Mouse (Mus musculus): ENCODE results near the gene Zdhhc7. TPM values are rescaled to one million over a fixed set of nuclear protein-coding genes. Genes with fewer than 3 reads are reported as not detected.

Zdhhc7 gene
- polyA plus RNA-seq, 1 experiment from 2014 or later, result 24.4 TPM

DNA sequence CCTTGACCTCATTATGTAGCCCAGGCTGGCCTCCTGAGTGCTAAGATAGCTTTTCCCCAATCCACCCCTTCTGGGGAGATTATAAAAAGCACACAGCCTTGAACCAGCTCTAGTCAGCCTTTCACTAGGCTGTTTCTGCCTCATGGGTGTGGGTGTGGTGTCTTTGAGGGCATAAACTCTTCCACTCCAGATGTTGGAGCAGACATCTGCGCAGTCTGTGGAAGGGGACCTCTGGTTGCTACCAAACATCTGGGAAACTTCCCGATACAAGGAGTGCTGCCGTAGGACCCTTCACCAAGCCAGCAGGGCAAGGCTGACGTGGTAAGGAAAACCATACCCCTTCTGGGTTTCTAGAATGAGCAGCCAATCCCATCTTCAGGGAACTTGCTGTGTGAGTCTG, 49.4 kb downstream of the Zdhhc7 start:
- WGBS, result 68% methylated on average over 4 of the region's 4 CpGs
- H3K9ac ChIP-seq (ENCODE audit: low read length), result no peak overlapping the region
- H3K4me1 ChIP-seq (replicated peaks; ENCODE audit: control insufficient read depth, insufficient read depth), result 0 out of 2 replicates have a peak, but pooled peaks cover under 1% of the 10 kb centered on the region
- H3K27me3 ChIP-seq (ENCODE audit: control insufficient read depth, insufficient read depth, low read length), result no peaks in the 10 kb centered on the region
- no peak overlapping the region for H3K27ac ChIP-seq (replicated peaks)
- DNase-seq (ENCODE audit: low spot score) (no peak), ATAC-seq (ENCODE audit: low FRiP score, low TSS enrichment) (no peak)
- H3K9me3 ChIP-seq (ENCODE audit: control insufficient read depth, low read length), result no peaks in the 10 kb centered on the region
- no peak overlapping the region for H3K4me2 ChIP-seq (replicated peaks; ENCODE audit: low read depth)
- no peak overlapping the region for H3K4me3 ChIP-seq (ENCODE audit: low read depth, low read length)
- no peaks in the 10 kb centered on the region for H3K36me3 ChIP-seq (ENCODE audit: control insufficient read depth, insufficient read depth, low read length)
- TF ChIP-seq EP300 (optimal IDR thresholded peaks at IDR 0.05) (no peak), CTCF (IDR thresholded peaks at IDR 0.05; ENCODE audit: low read depth) (no peak)

DNA sequence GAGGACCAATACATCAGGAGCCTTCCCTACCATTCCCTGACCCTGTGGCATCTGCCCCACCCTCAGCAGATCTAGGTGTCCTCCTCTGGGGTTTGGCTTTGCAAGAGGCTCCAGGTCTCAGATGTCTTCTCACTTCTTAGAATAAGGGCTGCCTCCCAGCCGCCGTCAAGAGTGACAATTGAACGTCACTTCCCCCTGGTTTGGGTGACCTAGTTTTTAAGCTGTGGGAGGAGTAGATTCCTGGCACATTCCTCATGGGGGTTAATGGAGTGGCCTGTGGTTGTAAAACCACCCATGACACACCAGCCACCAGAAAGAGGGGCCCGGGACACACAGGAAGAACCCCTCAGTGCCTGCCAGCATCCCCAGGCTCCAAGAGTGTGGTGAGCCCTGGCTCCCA, 50.3 kb downstream of the Zdhhc7 start:
- TF ChIP-seq CTCF (IDR thresholded peaks at IDR 0.05; ENCODE audit: low read depth), result no peak
- no peak for TF ChIP-seq EP300 (optimal IDR thresholded peaks at IDR 0.05)

DNA sequence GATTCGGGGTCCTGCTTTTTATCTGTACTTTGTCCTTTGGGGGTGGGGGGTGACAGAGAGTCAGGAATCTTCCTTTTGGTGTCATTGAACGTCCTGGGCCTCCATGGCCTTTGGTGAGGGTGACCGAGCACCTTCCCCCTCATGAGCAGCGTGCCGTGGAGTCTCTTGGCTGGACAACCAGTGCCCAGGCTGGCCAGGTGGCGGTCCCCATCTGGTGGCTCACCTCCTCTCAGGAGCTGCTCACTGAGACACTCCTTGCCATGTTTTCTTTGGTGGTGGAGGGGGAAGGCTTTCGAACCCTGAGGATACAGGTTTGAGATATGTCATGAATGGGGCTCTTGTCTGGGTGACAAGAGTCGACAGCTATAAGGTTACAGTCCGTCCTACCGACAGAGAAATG, 50.9 kb downstream of the Zdhhc7 start:
- Histone ChIP-seq H3K27me3 (ENCODE audit: control insufficient read depth, insufficient read depth, low read length) (no peaks in the 10 kb centered on the region), H3K27ac (replicated peaks) (no peak overlapping the region), H3K4me3 (ENCODE audit: low read depth, low read length) (no peak overlapping the region), H3K4me2 (replicated peaks; ENCODE audit: low read depth) (no peak overlapping the region), H3K9me3 (ENCODE audit: control insufficient read depth, low read length) (no peaks in the 10 kb centered on the region), H3K36me3 (ENCODE audit: control insufficient read depth, insufficient read depth, low read length) (no peaks in the 10 kb centered on the region), H3K9ac (ENCODE audit: low read length) (no peak overlapping the region), H3K4me1 (replicated peaks; ENCODE audit: control insufficient read depth, insufficient read depth) (0 out of 2 replicates have a peak, but pooled peaks cover 3% of the 10 kb centered on the region)
- 82% methylated on average over 10 of the region's 10 CpGs for WGBS
- DNase-seq (ENCODE audit: low spot score) (no peak), ATAC-seq (ENCODE audit: low FRiP score, low TSS enrichment) (no peak)
- TF ChIP-seq CTCF (IDR thresholded peaks at IDR 0.05; ENCODE audit: low read depth) (no peak), EP300 (optimal IDR thresholded peaks at IDR 0.05) (no peak)

More for the DNA sequence above, 50.3 kb downstream of the Zdhhc7 start:
- no peak overlapping the region for H3K27ac ChIP-seq (replicated peaks)
- H3K9ac ChIP-seq (ENCODE audit: low read length), result no peak overlapping the region
- 0 out of 2 replicates have a peak, but pooled peaks cover 3% of the 10 kb centered on the region for H3K4me1 ChIP-seq (replicated peaks; ENCODE audit: control insufficient read depth, insufficient read depth)
- no peak for ATAC-seq (ENCODE audit: low FRiP score, low TSS enrichment)
- 49% methylated on average over 4 of the region's 4 CpGs for WGBS
- H3K9me3 ChIP-seq (ENCODE audit: control insufficient read depth, low read length), result no peaks in the 10 kb centered on the region
- H3K27me3 ChIP-seq (ENCODE audit: control insufficient read depth, insufficient read depth, low read length), result no peaks in the 10 kb centered on the region
- H3K4me3 ChIP-seq (ENCODE audit: low read depth, low read length), result no peak overlapping the region
- H3K36me3 ChIP-seq (ENCODE audit: control insufficient read depth, insufficient read depth, low read length), result no peaks in the 10 kb centered on the region
- no peak overlapping the region for H3K4me2 ChIP-seq (replicated peaks; ENCODE audit: low read depth)
- no peak for DNase-seq (ENCODE audit: low spot score)

DNA sequence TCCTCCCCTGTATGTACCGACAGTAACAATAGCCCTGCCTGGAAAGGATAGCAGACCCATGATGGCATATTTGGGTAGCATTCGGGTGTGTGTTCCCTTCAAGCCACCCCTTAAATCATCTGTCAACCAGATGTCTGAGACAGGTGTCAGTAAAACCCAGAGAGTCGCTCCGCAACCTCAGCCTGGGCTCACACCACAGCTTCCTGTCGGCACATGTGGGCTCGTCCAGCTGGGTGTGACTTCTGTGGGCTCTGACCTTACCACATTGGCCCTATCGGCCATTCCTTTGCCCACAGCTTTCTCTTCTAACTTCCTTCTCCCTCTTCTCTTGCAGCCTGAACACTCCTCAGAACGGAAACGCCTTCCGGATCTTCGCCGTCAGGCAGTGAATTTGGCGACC, 51.3 kb downstream of the Zdhhc7 start:
- TF ChIP-seq CTCF (IDR thresholded peaks at IDR 0.05; ENCODE audit: low read depth), result no peak
- TF ChIP-seq EP300 (optimal IDR thresholded peaks at IDR 0.05), result no peak
- no peak for DNase-seq (ENCODE audit: low spot score)
- 88% methylated on average over 13 of the region's 13 CpGs for WGBS

DNA sequence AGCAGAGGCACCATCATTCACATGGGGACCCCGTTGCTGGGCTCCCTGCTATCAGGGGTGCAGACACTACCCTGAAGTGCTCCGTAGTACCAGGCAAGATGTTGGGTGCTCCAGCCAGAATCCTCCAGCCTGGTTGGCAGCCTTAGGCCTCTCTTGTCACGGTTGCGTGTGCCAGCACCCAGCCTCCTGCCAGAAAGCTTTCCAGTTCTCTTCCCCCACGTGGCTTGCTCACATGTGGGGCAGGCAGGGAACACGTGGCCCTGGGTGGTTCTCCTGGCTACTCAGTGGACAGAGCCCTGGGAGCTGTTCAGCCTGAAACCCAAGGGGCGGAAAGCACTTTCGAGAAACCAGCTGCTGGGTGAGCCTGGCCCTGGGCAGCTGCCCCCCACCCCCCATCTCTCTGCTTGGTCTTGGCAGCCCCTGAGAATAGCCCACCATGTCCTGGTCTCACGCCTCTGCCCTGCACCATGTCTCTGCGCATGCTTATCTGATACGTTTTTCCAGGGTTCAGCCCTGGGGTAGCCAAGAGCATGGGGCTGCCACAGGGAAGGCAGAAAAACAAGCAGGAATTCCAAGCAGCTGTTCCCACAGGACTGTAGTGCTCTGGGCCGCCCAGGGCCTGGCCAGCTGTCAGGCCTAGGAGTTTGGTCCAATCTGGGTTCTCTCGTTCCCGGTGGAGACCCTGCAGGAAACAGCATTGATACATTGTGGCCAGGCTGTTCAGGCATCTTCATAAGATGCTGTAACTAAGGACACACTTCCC, 54.8 kb downstream of the Zdhhc7 start:
- WGBS, result 51% methylated on average over 14 of the region's 14 CpGs
- Histone ChIP-seq H3K36me3 (ENCODE audit: control insufficient read depth, insufficient read depth, low read length) (no peaks in the 10 kb centered on the region), H3K4me3 (ENCODE audit: low read depth, low read length) (no peak overlapping the region), H3K9me3 (ENCODE audit: control insufficient read depth, low read length) (no peaks in the 10 kb centered on the region), H3K4me1 (replicated peaks; ENCODE audit: control insufficient read depth, insufficient read depth) (0 out of 2 replicates have a peak, but pooled peaks cover 3% of the 10 kb centered on the region), H3K9ac (ENCODE audit: low read length) (no peak overlapping the region), H3K27ac (replicated peaks) (peak overlapping the region; percentile 69), H3K4me2 (replicated peaks; ENCODE audit: low read depth) (no peak overlapping the region), H3K27me3 (ENCODE audit: control insufficient read depth, insufficient read depth, low read length) (no peaks in the 10 kb centered on the region)
- ATAC-seq (ENCODE audit: low FRiP score, low TSS enrichment) (peak; percentile 74), DNase-seq (ENCODE audit: low spot score) (peak; percentile 63)
- TF ChIP-seq EP300 (optimal IDR thresholded peaks at IDR 0.05) (no peak), CTCF (IDR thresholded peaks at IDR 0.05; ENCODE audit: low read depth) (no peak)

More for the DNA sequence above, 51.3 kb downstream of the Zdhhc7 start:
- no peaks in the 10 kb centered on the region for H3K9me3 ChIP-seq (ENCODE audit: control insufficient read depth, low read length)
- no peaks in the 10 kb centered on the region for H3K27me3 ChIP-seq (ENCODE audit: control insufficient read depth, insufficient read depth, low read length)
- no peak overlapping the region for H3K4me3 ChIP-seq (ENCODE audit: low read depth, low read length)
- no peak overlapping the region for H3K27ac ChIP-seq (replicated peaks)
- H3K36me3 ChIP-seq (ENCODE audit: control insufficient read depth, insufficient read depth, low read length), result no peaks in the 10 kb centered on the region
- H3K4me2 ChIP-seq (replicated peaks; ENCODE audit: low read depth), result no peak overlapping the region
- H3K4me1 ChIP-seq (replicated peaks; ENCODE audit: control insufficient read depth, insufficient read depth), result 0 out of 2 replicates have a peak, but pooled peaks cover 3% of the 10 kb centered on the region
- no peak overlapping the region for H3K9ac ChIP-seq (ENCODE audit: low read length)
- no peak for ATAC-seq (ENCODE audit: low FRiP score, low TSS enrichment)

DNA sequence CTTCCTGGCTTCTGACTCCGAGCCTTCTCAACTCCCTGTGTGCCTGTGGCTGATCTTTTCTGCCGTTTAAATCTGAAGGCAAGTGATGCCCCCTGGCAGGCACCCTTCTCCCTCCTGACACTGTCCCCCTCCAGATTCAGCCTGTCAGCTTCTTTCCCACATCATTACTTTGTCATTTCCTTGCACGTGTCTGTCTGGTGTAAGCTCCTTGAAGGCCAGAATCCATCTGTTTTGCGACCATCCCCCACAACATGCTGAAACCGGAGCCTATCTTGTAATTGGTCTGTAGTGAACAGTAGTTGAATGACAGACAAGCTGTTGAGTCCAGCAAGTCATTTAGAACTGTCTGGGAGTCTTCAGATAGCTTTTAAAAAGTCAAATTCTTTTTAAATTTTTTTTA, 55.8 kb downstream of the Zdhhc7 start:
- no peak for DNase-seq (ENCODE audit: low spot score)

More for the DNA sequence above, 55.8 kb downstream of the Zdhhc7 start:
- no peaks in the 10 kb centered on the region for H3K9me3 ChIP-seq (ENCODE audit: control insufficient read depth, low read length)
- WGBS, result 69% methylated on average over 5 of the region's 5 CpGs
- H3K27me3 ChIP-seq (ENCODE audit: control insufficient read depth, insufficient read depth, low read length), result no peaks in the 10 kb centered on the region
- H3K4me2 ChIP-seq (replicated peaks; ENCODE audit: low read depth), result no peak overlapping the region
- H3K36me3 ChIP-seq (ENCODE audit: control insufficient read depth, insufficient read depth, low read length), result no peaks in the 10 kb centered on the region
- H3K9ac ChIP-seq (ENCODE audit: low read length), result no peak overlapping the region
- H3K4me3 ChIP-seq (ENCODE audit: low read depth, low read length), result no peak overlapping the region
- H3K4me1 ChIP-seq (replicated peaks; ENCODE audit: control insufficient read depth, insufficient read depth), result 0 out of 2 replicates have a peak, but pooled peaks cover 3% of the 10 kb centered on the region
- ATAC-seq (ENCODE audit: low FRiP score, low TSS enrichment), result no peak
- no peak overlapping the region for H3K27ac ChIP-seq (replicated peaks)
- TF ChIP-seq CTCF (IDR thresholded peaks at IDR 0.05; ENCODE audit: low read depth) (no peak), EP300 (optimal IDR thresholded peaks at IDR 0.05) (no peak)
